Mouse (Mus musculus) layer of hippocampus, postnatal 36 days (tissue): Measurements from ENCODE around the gene Fbxw8. TPM values are rescaled to one million over a fixed set of nuclear protein-coding genes. Genes with fewer than 3 reads are reported as not detected.

Experiments
- DNase-seq, 2 experiments: peaks; one replicate each; pipeline ENCODE4 v3.0.0; 2022
- total RNA-seq, 2 experiments: library from RNA; stranded (reverse); gene quantifications; 2 replicates each; pipeline ENCODE4 v1.2.3; 2021

Fbxw8 gene
- total RNA-seq, 2 experiments from 2014 or later, result 35.2 to 37.7 TPM

DNA sequence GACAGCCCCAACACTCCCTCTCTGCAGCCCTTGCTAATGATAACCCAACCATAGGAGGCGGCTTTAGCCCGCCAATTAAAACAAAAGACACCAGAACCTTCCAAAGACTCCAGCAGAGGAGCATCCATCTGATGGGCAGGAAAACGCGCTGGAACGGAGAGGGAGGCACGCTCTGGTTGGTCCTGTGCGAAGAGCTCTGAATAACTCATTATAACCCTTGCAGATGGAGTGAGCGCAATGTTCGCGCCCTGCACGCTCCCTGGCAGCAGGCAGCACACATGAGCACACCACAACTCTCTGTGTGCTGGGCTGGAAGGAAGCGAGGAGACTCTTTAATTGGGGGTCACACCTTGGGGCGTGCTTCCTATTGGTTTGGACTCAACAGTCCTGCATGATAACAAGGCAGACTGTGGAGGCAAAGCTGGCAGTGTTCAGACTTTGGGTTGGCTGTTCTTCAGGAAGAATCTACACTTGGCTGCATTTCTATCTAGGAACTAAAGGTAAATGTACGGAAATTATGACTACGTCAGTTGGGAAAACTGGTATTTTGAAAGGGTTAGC is 82.0 kb downstream of the Fbxw8 start:
- DNase-seq, result no peak

GRCm38 (mm10) chr5:118071766-118072165 is 83.5 kb downstream of the Fbxw8 start:
- DNase-seq, result no peak

- DNase-seq, result peak; percentile 82 to 84
These were observed 85.9 kb downstream of the Fbxw8 start for GRCm38 (mm10) chr5:118069315-118069714.

GRCm38 (mm10) chr5:118067984-118068494 is 87.2 kb downstream of the Fbxw8 start:
- no peak for DNase-seq

GRCm38 (mm10) chr5:118067572-118067971 is 87.7 kb downstream of the Fbxw8 start:
- DNase-seq, result no peak

DNA sequence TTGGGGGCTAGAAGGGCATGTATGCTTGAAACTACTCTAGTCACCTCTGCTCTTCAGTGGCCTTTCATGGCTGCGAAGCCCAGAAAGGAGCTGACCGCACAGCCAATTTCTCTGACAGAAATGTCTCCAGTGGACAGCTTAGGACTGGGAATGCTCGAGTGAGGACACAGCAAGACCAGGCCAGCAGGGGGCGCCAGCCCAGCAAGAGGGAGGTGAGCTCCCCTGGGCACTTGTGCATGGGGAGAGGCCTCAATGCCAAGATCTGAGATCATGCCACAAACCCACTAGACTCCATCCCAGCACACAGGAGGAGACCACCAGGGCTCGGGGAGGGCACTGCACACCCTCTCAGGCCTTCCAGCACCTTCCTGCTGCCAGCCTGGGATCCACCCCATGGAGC is 88.4 kb downstream of the Fbxw8 start:
- peak in 1 of 2 experiments; percentile 76 for DNase-seq

GRCm38 (mm10) chr5:118065516-118066255 is 89.6 kb downstream of the Fbxw8 start:
- no peak for DNase-seq

GRCm38 (mm10) chr5:118064284-118064901 is 90.9 kb downstream of the Fbxw8 start:
- no peak for DNase-seq

- peak in 1 of 2 experiments; percentile 61 for DNase-seq
These were observed 92.1 kb downstream of the Fbxw8 start for GRCm38 (mm10) chr5:118063181-118063621.

- no peak for DNase-seq
These were observed 93.9 kb downstream of the Fbxw8 start for GRCm38 (mm10) chr5:118061391-118061790.

DNA sequence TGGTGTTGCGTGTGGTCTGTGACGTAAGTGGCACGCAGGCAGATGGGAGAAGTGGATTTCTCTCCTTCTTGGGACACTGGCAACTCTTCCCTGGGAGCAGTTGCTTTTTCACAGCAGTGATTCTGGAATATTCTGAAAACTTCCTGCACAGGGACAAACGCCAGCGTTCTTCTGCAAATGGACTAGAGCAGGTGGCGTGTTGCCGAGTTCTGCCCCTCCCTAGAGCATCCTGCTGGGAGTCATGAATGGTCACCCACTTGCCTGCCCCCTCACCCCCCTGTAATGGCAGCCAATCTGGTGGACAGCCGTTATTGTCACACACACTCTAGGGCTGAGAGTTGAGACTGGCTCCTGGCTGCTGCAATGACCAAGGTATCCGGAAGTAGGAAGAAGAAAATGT is 95.6 kb downstream of the Fbxw8 start:
- DNase-seq, result no peak

GRCm38 (mm10) chr5:118058858-118059257 is 96.4 kb downstream of the Fbxw8 start:
- DNase-seq, result no peak

DNA sequence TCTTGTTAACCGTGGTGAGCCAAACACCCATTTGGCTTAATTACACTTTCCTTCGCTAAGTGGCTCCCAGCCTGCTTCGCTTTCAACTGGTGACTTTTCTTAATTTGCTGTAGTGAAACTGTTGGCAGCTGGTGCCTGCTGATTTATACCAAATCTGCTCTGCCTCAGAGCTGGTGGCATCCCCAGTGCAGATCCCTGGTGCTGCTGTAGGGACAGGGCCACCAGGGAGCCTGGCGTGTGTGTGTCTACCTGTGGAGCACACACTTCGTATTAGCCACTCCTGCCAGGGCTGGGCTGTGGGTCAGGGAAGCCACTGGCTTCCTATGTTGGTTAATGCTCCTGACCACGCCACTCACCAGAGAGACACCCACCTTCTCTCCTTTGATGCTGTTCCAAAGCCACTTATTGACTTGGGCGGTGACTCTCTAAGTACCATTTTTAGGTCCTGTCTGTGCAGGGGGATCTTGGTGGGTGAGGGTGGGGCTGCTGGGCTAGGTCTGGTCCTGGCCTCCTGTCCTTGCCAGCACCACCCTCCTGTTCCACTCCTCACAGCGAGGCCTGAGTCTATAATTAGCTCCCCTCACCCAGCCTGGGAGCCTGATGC is 97.7 kb downstream of the Fbxw8 start:
- no peak for DNase-seq

DNA sequence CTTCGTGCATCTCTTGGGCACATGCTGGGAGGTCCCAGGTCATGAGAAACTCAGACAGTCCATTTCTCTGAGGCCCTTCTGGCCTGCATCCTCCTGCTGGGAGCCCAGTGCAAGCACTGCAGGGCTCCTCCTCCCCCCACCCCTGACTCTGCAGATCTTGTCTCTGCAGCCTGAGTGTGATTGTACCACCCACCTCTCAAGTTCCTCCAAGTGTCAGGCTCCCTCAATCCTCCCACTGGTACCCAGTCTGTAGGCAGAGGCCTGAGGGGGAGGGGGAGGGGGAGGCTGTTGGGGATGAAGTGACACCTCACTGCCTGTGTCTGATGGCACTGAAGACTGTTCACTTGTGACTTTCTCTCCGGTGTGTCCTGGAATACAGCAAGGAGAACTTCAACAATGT is 102.1 kb downstream of the Fbxw8 start:
- no peak for DNase-seq

- no peak for DNase-seq
These were observed 103.1 kb downstream of the Fbxw8 start for GRCm38 (mm10) chr5:118051981-118052662.

DNA sequence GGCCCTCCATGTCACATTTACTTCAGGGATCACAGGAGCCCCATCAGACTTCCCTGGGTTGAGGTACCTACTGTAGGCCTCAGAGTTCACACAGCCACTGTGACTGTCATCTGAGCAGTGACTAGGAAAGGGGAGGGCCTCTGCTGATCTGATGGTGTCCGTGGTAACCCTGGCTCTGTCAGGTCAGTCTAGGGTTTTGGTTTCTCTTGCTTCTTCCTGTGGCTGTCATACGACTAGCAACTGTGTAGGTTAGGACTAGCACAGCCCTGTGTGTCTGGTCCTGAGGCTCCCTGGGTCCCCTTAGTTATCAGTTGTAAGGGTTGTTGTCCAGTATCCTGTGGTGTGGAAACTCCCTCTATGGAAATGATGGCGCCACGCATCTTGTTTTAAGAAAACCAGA is 104.5 kb downstream of the Fbxw8 start:
- no peak for DNase-seq

GRCm38 (mm10) chr5:118048928-118049327 is 106.3 kb downstream of the Fbxw8 start:
- DNase-seq, result no peak

DNA sequence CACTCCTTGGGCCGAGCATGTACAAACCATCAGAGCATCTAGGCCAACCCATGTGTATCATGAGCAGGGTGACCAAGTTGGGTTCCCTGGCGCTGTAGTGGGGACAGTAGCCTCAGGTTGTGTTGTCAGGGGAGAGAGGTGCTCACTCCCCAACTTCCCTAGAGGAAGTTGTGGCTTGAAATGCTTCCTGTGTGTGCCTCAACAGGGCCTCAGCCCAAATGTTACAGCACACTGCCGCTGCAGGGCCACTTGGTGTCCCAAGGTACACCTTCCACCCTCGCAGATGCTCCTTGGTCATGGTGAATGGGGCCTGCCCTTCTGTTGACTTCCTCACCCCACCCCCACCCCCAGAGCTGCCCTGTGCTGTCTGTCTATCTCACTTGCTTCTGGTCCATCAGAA is 106.9 kb downstream of the Fbxw8 start:
- no peak for DNase-seq

GRCm38 (mm10) chr5:118047091-118047757 is 108.0 kb downstream of the Fbxw8 start:
- DNase-seq, result no peak

- no peak for DNase-seq
These were observed 109.9 kb downstream of the Fbxw8 start for GRCm38 (mm10) chr5:118045385-118045784.

DNA sequence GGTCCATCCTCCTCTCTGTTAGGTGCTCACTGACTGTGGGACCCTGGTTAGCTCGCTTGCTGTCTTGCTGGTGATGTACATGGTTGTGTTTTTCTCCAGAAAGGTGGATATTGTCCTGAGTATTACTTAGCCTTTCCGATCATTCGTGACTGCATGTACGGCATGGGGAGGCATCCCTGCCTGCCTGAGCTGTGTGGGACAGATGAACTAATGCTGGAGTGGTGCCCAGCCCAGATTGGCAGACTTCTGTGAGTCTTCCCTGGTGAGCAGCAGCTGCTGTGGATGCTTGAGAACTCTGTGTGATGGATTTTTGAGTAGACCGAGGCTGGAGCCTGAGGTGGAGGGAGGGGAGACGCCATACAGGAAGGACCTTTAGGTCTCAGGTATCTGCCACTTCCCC is 110.4 kb downstream of the Fbxw8 start:
- peak; percentile 74 to 78 for DNase-seq

GRCm38 (mm10) chr5:118043761-118044160 is 111.5 kb downstream of the Fbxw8 start:
- no peak for DNase-seq
